Mouse (Mus musculus) urinary bladder, postnatal 36 days (tissue): Measurements from ENCODE around the gene Prelid3b.

Experiments used
- DNase-seq, 2 experiments: peaks; one replicate each; pipeline ENCODE4 v3.0.0; 2022; ENCODE audit warnings: low spot score in 2 of 2, mixed read lengths in 1 of 2

The Prelid3b gene

DNA sequence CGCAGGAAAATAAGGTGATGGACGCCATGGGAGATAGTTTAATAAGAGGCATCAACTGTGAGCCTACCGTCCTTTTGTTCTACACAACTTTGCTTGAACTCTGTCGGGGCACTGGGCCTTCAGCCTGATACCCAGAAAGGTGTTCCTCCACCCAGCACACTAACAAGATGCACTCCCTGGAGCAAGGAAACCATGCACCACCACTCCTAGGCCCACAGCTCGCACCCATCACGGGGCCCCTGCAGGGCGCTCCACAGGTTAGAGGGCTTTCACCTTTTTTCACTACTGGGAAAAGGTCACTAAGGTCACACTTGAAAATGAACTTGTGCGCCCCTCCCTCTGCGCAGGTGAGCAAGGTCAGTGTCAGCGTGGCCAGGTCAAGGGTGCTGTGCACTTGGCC, 9.5 kb downstream of the Prelid3b start:
- no peak for DNase-seq

DNA sequence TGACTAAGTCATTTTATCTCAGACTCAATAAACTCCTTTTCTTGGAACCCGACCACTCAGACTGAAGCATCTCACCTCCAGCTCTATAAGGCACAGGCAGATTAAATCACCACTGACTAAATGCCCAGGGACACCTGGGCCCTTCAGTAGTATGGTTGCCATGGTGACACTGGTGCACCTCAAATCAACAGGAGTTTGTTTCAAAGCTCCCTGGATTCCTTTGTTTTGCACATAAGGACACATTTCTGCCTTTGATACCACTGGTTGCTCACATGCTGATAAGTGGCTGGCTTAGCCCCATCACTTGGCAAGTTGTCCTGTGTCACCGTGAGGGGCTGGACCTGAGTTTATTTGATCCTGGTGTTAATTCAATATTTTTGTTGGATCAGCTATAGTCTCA, 13.5 kb downstream of the Prelid3b start:
- DNase-seq: no peak

DNA sequence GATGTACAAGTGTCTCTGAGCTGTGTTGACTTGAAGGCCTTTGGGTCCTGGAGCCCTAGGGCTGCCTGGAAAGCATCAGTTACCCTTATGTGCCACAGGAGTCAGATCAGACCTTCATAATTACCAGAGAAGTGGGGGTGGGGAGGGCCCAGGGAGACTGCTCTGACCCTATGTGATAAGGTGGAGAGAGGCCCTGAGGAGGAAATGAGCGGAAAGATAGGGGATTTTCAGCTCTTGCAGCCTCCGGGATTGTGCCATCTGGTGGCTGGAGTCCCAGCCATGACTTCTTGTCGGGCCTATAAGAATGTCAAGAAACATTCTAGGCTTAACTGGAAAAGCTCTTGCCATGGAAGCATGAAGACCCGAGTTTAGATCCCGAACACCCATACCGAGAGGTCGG, 19.2 kb downstream of the Prelid3b start:
- DNase-seq: no peak

DNA sequence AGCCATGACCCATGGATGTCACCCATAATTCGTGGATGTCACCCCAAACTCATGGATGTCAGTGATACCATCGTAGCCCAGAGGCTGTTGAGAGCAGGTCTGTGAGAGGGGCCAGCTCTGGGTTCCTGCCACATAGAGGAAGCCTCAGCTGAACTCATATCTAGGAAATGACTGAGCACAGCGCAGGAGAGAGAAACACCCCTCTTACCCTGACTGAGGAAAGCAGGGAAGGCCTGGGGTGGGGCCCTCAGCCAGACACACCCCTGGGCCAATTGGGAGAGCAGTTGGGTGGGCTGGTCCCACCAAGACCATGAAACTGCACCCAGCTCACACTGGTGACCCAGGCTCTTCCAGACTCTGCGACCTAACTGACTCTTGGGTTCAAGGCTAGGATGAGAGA, 22.5 kb downstream of the Prelid3b start, which contains the start of gene Tubb1:
TSS of gene Tubb1 (plus strand) at position 343 of the 400 bp plus-strand sequence.
- no peak for DNase-seq

DNA sequence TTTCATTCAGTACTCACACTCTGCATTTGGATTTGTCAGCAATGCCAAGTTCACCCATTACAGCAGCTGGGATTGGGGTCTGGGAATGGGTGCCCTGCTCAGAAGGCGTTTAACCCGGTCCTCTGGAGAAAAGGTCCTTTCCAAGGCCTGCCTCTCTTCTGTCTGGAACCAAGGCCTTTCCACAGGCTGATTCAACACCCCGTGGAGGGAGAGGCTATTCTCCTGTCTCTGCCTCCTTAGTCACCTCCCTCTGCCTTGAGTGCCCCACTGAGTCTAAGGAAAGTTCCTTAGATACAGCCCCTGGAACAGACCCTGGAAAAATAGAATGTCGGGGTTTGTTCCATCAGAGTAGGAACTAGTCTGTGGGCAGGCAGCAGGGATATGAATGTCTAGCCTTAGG, 24.5 kb downstream of the Prelid3b start:
- no peak for DNase-seq

DNA sequence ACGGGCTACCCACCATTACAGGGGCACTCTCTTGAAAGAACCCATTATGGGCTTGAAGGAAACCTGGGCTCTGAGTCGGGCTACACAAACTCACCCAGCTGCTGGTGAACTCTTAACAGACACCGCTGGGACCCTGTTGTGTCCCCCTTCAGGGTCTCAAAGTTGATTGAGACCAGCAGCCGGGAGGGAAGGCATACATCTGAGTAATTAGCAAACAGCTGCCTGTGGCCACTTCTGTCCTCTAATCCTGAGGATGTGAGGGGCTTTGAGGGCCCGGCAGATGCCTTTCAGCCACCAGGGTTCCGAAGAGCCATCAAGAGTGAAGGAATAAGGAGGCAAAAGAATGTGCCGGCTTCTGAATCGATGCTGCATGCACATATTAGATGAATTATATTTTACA, 26.0 kb downstream of the Prelid3b start:
- no peak for DNase-seq

DNA sequence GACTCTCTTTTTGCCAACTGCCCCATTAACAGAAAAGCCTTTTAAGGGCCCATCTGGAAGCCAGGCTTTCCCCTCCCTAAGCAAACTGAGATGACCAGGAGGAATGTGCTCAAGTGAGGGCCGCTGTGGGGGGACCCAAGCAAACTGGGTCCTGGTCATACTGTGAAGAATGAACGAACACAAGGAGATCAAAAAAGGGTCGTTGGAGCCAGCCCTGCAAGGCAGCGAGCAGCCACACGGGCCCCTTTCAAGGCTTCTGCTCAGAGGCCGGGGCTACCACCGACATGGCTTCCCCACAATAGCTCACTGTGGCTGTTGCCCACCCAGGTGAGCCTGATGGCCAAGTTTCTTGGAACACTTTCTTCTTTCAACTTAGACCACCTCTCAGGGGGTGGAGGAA, 26.4 kb downstream of the Prelid3b start:
- no peak for DNase-seq

DNA sequence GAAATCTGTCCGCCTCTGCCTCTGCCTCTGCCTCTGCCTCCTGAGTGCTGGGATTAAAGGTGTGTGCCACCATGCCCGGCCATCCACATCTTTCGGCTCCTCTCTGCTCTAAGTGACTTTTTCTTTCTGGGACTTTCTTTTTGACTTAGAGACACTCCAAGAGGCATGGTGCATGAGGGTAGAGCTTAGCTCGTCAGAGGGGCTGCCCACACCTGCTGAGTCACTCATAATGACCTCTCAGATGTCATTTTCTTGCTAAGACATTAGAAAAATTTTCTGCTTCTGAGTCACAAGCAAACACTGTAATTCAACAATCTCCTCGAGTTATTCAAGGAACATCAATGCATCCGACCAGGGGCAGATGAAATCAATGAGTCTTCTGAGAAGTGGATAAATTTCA, 27.9 kb downstream of the Prelid3b start:
- no peak for DNase-seq

DNA sequence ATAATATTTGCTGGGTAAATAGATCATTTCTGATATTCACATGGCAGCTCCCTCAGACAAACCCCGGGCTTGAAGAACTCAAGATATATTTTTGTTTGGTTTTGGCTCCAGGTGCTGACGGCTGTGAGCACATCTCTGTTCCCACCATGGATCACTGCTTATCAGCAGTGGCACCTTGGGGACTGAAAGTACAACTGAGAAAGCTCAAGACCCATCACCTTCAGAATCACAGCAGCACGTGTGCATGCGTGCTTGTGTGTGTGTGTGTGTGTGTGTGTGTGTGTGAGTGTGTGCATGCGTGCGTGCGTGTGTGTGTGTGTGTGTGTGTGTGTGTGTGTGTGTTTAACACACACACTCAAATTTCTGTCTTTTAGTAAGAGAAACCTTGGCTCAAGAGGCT, 28.5 kb downstream of the Prelid3b start:
- DNase-seq: no peak

DNA sequence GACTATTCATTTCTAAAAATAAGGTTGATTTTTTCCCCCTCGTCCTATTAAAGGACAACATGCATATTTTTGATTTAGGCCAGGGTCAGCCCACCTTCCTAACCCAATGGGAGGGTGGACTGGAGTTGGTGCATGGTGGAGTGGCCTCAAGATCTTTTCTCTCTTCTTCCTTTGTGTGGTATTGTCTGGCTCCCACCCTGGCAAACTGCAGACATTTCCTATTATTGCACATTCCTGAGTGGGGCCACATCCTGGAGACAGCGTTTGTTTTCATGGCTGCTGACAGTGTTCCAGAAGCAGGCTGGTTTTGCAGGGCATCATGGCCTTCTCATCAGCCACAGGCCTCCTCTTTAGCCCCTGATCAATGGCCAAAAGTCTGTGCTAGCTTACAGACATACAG, 29.8 kb downstream of the Prelid3b start:
- DNase-seq: no peak

DNA sequence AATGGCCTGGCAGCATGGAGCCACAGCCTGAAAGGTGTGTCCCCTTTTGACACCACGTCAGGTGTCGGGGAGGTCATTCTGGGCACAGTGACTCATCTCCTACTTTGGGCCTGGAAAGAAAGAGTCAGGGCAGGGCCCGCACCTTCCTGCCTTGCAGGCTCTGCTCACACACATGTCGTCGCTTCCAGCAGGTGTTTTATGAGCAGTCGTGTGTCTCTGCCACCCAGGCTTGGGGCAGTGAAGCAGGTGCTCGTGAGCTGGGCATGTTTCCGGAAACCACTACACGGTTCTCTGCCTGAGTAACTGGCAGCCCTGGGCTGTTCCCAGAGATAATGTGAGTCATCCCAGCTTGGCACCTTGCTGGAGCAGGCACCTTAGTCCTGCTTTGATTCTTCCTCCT, 30.4 kb downstream of the Prelid3b start:
- no peak for DNase-seq

DNA sequence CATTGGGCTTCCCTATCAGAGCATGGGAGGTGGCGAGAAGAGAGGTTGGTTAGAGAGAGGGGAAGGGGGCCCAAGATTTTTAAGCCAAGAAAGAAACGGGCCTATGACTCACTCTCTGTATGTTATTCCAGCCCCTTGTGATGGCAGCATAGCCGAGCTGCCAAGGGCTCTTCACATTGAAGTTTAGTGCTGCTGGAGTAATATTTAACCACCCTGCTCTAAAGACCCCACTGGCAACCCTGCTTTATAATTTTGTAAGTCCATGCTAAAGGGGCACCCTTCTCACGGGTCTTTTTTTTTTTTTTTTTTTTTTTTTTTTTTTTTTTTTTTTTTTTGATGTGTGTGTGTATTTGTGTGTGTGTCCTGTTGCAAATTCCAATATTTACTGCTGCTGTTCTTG, 31.0 kb downstream of the Prelid3b start:
- no peak for DNase-seq

DNA sequence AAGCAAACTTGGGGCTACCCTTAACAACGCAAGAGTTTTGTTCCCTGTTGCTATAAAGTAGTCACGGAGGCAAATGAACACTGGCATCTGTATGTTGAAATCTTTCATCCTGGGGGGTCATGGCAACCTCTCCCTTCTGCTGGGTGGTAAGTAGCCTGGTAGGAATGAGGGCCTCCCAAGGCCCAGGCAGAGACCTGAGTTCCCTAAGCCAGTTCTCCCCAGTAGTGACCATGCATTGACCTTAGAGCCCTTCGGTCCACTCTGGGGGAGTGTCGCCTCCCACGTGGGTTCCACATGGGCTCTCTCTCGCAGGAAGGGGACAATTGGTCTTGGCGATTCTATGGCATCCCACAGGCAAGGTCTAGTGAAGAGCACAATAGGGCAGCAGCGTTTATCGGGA, 32.9 kb downstream of the Prelid3b start:
- no peak for DNase-seq

DNA sequence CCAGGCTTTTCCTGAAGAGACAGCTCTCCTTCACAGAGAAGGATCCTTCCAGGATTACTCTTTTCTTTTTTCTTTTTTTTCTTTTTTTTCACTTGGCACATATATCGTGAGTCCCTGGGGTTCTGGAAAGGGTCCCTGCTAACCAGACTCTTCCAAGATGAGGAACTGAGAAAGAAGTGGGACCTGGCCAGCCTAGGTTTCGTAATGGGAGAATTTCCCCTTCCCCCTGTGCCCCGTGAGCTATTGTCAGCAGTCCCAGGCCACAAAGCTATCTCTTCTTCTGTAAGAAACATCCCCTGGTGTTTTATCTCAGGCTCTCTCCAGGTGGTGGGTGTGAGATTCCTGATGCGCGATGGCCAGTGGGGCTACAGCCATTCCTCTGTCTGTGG, 33.4 kb downstream of the Prelid3b start:
- DNase-seq: no peak

DNA sequence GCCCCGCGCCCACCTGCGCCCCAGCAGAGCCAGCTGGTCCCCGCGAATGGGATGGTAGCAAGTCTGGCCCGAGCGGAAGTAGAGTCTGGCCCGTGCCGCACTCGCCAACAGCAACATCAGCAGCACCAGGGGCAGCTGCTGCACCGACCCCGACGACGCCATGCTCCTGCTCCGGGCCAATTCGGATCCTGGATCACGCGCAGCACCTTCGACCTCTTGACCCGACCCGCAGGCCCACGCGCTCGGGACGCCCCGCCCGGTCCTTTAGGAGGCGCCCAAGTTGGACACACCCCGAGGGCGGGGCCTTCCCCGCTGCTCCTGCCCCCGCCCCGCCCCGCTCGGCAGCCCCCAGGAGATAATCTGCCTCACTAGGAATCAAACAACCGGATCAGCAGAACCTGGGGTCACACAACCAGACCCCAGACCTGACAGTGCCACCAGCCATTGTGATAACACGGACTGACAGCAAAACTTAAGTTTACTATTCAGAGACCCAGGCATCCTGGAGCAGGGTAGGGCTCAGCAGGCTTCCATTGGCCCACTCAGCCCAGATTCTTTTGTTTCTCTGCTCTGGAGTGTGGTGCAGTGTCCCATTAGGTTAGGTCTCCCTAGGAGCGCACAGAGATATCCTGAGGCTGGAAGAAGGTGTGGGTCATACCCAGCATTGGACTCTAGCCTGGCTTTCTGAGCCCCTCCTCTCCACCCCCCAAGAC, 34.0 kb downstream of the Prelid3b start, which contains the start of gene Ctsz:
TSS of gene Ctsz (minus strand) at position 303 of the 713 bp plus-strand sequence.
- DNase-seq: peak; percentile 46 to 73

DNA sequence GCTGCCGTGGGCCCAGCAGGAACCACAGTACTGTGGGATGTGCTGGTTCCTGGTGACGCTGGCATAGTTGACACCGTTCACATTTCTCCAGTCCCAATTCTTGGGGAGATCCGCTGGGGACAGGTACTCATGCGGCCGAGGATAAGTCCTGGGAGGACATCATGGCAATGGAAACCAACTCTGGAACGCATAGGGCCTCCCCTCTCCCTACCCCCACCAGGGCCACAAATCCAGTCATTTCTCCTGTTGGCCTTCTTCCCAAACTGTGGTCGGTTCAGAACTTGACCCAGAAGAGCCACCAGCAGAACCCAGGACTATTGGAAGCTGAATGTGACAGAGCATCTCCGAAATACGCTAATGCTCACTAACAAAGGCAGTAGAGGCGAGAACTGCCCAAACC, 34.7 kb downstream of the Prelid3b start:
- no peak for DNase-seq

DNA sequence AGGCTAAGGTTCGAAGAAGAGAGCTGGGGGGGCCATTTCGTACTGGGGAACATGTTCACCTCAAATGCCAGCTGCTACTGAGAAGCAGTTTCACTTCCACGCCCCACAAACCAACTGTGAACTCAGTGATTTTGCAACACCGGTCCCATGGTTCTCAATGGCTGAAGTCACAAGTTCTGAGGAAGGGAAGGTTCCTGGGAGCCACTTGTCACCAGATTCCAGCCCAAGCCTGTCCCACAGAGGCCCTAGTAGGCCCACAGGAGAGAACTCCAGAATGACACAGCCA, 35.2 kb downstream of the Prelid3b start:
- peak in 1 of 2 experiments; percentile 30 for DNase-seq

DNA sequence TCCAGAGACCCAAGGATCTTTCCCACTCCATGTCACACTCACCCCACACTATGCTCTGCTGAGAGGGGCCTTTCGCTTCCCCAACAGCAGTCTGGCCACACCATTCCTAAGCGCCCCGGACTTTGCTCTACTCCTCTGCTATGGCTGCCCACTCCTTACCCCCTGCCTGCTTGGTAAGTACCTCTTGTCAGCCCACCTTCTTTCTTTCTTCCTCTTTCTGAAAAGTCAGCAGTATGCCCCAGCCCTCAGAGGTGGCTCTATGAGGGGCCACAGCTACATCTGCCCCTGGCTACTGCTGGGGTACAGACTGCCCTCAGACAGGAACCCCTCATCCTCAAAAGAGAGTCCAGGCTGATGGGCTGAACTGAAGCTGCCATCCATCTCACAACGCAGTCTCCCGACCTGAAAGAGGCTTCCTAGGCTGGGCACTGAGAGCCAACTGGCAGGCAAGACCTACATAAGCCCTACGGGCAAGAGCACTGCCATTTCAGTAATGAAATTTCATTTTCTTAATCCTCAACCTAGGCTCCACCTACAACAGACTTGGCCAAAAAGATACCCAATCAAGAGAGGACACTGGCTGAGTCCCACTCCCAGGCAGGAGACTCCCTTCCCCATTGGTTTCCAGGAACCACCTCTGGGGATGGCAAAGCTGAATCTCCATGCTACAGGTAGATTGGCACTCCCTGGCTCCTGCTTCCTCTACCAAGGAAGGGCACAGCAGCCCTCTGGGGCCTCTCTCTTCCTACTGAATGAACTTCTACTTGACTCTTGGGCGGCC, 35.8 kb downstream of the Prelid3b start:
- DNase-seq: no peak

DNA sequence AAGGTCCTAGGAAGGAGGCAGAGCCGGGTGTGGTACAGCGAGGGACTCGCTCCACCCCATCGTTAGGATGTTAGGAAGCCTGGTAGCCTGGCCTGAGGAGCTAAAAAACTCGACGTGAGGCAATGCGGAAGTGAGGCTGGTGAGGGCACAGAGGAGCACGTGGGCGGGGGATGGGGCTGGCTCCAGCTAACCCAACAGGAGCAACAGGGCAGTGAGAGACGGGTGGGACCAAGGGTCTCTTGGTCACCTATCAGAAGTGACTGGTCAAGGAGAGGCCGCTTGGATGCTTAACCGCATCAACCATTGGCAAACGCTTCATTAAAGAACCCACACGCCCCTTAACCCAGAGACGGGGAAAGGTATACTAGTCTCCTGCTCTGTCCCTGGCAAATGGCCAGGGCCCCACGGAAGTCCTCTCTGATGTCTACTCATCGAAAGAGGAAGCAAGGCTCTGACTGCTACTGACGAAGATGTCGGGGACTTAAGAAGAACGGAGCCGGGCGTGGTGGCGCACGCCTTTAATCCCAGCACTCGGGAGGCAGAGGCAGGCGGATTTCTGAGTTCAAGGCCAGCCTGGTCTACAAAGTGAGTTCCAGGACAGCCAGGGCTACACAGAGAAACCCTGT, 36.7 kb downstream of the Prelid3b start:
- DNase-seq: no peak

DNA sequence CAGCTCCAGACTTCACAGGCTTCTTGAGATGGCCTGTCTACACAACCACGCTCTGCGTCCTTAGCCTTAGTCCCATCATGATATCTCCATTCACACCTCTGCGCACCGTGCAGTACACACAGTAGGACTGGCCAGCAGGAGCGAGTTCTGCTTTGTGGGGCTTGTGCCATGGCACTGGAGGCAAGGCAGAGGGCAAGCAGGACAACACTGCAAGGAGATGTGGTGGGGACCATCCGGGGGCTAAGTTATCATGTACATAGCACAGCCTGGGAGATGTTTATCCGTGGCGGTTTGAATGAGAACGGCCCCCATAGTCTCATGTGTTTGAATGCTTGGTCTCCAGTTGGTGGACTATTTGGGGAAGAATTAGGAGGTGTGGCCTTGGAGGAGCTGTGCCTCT, 37.9 kb downstream of the Prelid3b start:
- no peak for DNase-seq

DNA sequence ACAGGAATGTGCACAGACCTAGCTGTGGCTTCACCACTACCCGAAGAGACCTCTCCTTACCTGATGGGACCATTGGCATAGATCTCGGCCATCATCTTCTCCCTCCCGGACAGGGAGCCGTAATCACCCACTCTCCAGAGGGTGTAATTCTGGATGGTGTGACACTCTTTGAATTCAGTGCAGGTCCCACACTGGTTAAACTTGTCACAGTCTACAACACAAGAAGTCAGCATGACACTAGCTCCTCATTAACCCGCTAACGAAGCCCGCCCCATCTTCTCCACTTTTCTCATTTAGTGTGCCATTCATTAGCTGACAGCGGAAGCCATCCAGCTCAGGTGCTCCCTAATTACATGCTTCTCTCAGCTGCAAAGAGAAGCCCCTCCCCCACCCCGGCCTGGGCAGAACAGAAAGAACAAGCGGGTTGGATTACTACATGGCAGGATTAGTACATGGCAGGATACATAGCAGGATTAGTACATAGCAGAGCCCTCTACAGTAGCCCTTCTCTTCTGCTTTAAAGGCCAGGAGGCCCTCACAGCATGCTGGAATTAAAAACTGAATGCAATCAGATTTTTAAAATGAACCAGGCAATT, 43.8 kb downstream of the Prelid3b start:
- no peak for DNase-seq

DNA sequence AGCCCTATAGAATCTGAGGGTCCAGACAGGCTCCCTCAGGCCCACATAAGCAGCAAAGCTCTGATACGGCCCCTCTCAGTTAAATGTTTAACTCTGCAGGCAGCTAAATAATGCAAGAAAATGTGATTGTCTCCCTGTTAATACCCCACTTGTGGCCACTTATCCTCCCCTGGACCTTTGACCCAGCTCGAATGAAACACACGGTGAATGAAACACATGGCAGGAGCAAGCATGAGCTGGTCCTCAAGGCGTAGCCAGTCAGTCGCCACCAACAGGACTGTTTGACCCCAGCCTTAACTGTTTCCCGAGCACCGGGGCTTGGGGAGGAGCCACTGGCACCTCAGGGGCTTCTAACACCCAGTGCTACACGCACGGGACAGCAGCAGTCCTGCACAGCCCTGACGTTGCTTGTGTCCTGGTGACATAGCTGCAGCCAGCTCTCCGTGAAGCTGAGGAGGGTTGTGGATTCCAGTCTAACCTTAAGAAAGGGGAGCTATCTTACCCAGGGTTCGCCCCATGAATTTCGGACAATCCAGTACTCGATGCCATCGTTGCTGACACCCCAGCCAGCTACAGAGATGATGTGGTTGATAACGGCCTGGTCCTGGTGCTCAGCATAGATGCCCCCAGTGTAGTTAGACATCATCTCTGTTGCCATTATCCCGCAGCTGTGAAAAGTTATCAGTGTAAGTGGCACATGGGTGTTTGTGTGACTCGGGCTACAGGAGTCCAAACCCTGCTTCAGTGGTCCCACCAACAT, 44.6 kb downstream of the Prelid3b start:
- DNase-seq: no peak
